Mouse (Mus musculus): Measurements from ENCODE around the gene Rtn4rl2.
"Not testable (repeated sequence)": the region's sequence is repeated elsewhere in the genome, so short reads cannot be mapped to it uniquely, and the experiment has no call there.

Gene Rtn4rl2

DNA sequence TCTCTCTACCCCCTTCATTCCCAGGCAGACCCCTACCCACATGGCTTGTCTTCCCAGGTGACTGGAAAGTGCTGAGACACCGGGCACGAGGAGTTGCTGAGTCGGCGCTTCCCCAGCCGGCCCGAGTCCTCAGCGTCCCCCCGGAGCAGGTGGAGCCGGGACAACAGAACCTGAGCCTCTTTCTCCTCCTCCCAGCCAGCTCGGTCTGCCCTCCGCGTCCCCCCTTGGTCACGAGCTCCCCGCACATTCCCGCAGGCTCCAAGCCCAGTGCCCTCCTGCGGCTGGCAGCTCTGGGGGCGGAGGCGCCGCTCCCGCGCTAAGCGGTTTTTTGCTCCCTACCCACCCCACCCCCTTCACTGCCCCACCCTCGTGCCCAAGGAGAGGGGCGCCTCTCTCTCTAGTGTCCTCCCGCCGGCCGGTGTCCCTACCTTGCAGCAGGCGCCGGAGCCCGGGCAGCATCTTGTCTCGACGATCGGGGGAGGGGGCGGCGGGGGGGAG lies at the start of gene Rtn4rl2:
Gene Rtn4rl2 (minus strand): TSS at position 477 of the 498 bp plus-strand sequence.
- DNase-seq (ENCODE audit: low spot score) = no peak

DNA sequence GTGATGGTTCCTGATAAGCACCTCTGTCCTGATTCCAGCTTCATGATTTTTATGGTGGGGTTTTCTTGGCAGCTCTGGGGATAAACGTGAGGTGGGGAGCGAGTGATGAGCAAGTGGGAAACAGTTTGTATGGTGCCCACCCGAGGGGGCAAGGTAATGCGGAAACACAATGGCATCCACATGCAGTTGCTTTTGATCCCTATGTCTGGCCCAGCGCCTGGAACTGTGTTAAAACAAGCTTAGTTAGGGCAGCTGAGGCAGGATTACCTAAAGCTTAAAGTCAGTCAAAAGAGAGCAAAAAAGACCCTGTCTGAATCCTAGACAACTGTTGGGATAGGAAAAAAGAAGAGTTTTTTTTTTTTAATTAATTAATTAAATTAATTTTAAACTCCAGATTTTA lies 48.6 kb upstream of the Rtn4rl2 start:
- no peak for DNase-seq (ENCODE audit: low spot score)

DNA sequence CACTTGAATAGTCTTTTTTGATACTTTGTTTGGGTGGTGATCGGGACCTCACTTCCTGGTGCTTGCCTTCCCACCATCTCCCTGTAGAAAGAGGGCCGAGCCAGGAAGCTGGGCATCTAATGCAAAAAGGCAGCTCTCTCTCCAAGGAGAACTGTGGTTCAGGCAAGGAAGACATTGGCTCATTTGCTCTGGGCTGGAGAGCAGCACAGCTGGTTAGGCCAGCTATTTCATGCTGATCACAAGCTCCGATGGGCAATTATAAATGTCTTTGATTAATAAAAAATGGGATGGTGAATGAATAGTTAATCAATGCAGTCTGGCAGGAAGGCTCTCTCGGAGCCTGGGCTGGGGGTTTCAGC lies 48.1 kb upstream of the Rtn4rl2 start:
- no peak for DNase-seq (ENCODE audit: low spot score)

DNA sequence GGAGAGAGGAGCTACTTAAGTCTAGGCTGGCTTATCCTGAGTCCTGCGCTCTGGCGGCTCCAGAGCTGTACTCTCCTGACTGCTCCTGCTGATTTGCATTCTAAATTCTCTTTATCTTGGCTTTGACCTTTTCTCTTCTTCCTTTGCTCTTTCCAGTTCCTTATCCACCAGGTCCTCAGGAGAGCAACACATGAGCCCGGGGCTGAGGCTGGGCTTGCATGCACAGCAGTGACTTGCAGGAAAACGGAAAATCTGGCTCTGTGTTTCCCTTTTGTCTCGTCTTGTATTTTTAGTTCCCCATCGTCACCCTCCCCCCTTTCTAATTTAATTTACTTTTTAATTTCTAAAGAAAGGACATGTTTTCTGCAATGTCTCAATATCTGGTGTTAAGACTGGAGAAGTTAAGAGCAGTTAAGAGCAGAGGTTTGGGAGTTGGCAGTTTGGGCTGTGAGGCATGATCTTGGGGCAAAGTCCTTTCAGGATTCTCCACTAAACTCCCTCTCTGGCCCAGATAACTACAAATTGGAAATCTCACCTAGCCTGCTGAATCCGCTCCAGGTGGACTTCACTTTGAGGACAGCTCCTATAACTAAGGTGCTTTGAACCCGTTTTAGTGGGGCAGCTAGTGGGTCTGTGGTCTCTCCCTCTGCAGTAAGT lies 47.6 kb upstream of the Rtn4rl2 start:
- DNase-seq (ENCODE audit: low spot score) = no peak

DNA sequence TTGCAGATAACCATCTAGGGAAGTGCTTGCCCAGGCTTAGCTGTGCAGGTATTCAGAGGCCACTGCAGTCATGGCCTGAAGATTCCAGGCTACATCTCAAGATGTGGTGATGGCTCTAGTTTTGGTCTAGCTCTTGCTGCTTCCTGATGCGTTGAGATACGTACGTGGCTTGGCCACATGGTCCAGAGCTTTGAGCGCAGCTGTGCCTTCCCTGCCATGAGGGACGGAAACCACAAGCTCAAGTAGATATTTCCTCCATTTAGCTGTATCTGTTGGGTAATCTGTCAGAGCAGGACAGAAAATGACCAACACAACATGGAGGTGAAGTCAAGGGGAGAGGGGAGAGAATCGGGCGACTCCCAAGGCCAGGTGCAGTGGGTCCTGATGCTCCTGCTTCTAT lies 43.7 kb upstream of the Rtn4rl2 start:
- no peak for DNase-seq (ENCODE audit: low spot score)

DNA sequence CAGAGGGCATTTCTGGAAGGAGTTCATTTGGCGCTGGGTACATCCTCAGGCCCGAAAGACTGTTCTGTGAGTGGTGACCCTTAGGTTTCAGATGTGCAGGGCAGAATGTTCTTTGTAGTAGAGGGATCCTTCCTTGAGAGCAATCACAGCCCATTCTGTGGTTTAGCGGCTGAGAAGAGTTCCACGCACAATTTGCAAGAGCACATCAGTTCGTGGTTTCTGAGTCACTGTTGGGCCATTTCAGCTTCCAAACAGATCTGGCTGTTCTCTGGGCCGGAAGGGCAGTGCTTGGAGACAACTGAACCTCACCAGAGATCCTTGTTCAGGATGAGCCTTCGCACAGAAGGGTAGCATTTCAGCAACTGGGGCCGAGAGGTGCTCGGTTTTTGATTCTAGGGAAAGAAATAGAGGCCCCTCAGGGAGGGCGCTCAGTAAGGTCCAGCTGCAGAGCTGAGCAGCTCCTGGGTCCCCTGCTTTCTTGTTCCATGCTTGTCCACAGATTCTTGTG lies 33.1 kb upstream of the Rtn4rl2 start:
- no peak for DNase-seq (ENCODE audit: low spot score)

DNA sequence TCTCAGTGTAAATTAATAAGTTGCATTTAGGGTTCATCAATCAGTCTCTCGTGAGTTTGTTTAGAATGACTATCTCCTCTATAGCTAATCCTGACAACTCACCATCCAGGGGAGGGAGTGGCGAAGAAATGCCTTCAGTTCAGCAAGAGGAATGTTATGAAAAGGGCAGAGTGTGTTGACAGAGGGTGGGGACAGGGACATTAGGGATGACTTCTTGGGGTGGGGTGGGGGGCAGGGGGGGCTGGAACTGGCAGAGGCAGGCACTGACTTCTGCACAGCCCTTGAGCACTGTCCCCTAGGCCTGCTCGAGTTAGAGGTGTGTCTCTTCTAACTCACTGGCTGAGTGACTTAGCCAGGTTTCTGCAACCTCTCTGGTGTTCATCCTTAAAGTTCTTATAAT lies 31.7 kb upstream of the Rtn4rl2 start:
- no peak for DNase-seq (ENCODE audit: low spot score)

DNA sequence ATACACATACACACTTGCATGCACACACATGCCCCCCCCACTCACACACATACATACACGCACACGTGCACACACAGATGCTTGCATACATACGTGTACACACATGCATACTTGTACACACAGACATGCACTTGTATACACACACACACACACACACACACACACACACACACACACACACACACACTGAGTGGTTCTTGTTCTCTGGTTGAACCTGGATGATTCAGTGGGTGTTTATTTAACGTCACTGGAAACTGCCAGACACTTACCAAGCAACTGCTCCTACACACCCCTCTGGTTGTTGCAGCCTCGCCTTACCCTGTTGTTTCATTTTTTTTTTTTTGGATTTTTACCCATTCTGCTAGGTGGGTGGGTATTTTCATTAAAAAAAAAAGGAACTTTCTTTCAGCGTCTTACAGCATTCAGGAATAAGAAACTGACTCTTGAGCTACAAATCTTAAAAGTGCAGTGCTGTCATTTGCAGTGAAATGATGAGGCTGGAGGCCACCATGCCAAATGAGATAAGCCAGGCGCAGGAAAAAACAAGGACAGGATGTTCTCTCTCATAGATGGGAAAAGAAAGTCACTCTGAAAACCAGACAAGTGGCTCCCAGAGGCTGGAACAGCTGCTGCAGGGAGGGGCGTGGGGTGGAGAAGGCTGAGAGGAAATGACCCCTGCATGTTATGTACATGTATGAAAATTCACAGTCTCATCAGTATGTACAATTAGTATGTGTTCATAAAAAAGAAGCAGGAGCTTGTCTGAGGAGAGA lies 30.2 kb upstream of the Rtn4rl2 start:
- no peak for DNase-seq (ENCODE audit: low spot score)

DNA sequence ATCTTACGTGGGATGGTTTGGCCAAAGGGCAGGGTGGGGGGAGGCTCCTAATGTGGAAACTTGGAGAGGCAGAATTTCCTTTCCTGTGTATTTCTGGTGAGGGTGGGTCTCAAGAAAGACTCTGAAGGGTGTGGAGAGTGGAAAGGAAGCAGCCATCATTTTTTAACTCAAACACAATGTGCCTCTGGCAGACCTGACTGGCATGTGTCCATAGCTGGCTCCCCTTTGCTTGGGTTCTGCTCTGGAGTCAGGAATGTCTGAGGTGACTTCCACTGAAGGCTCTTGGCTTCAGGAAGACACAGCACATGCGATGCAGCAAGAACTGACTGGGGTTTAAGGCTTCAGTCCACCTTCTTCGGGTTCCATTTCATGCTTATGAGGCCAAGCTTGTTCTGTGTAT lies 28.8 kb upstream of the Rtn4rl2 start:
- no peak for DNase-seq (ENCODE audit: low spot score)

DNA sequence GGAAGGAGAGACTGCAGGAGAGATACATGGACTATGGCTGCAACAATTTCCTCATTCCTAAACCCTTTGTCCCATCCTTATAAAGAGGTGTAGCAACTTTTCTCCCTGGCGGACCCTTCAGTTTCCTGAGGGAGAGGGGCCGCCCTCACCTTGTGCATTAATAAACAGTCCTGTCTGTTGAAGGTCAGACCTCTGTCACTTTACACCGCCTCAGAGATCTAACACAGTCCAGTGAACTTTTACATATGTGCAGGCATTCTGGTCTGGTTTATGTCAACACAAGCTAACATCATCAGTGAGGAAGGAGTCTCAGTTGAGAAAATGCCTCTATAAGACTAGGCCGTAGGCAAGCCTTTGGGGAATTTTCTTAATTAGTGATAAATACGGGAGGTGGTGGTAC lies 27.4 kb upstream of the Rtn4rl2 start:
- DNase-seq (ENCODE audit: low spot score) = no peak

DNA sequence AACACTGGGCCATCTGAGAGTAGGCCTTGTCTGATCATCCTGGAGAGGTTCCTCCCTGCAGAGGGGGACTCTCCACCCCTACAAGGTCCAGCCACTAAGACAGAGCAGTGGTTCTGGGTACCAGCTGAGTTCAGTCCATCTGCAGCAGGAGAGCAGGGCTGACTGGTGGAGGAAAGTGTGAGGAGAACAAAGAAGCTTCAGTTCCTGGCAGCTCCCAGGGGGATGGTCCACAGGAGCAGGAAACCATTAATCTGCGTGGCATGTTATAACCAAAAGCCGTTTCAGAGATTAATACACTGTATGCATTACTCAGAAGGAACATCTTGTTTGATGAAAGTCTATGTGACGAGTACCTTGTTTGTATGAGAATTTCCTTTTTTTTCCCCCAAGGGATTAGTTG lies 26.2 kb upstream of the Rtn4rl2 start:
- no peak for DNase-seq (ENCODE audit: low spot score)

DNA sequence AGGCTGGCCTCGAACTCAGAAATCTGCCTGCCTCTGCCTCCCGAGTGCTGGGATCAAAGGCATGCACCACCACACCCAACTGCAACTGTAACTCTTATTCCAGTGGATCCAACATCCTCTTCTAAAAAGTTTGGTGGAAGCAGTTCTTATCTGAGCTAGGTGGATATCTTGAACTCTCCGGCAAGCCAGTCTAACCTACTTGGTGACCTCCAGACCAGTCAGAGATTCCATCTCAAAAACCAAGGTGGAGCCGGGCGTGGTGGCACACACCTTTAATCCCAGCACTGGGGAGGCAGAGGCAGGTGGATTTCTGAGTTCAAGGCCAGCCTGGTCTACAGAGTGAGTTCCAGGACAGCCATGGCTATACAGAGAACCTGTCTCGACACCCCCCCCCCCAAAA lies 10.2 kb upstream of the Rtn4rl2 start:
- not testable (repeated sequence) for DNase-seq (ENCODE audit: low spot score)

DNA sequence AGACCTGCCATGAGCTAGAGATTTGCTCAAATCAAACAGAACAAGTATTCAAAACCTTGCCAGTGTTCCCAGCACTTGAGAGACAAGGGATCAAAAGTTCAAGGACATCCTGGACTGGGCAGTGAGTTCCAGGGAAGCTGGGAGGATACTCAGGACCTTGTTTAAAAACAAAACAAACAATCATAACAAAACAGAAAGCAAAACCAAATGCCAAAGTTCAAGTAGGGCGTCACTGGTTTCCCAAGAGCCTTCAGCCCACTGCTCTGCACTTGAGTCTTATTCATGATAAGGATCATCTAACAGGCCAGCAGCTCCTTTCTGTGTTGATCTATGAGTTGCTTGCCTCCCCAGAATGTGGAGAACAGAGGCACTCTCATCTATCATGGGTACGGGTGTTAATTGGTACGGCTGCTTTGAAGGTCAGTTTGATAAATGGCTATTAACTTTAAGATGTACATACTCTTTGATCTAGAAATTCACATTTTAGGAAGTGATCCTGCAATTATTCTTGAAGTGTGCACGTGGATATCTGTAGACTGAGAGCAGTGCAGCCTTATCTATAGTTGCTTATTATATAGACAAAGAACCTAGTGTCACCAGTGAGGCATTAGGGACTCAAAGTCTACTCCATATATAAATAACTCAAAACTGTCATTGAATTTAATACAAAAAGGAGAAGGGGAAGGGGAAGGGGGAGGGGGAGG lies 9.1 kb upstream of the Rtn4rl2 start:
- DNase-seq (ENCODE audit: low spot score) = no peak

DNA sequence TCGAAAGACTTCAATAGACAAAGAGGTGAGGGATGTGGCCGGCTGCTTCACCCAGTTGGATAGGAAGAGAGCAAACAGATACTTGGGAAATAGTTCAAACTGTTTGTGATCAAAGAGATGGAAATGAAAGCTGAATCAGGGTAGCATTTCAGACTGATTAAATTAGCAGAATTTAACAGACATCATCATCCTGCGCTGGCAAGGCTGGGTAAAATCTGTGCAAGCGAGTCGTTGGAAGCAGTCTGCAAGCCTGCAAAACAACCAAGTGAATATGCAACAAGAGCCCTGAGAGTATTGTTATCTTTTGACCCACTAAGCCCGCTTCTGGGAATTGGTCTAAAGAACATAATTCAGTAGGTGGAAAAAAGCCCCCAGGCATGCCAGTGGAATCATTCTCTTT lies 6.8 kb upstream of the Rtn4rl2 start:
- DNase-seq (ENCODE audit: low spot score) = no peak

DNA sequence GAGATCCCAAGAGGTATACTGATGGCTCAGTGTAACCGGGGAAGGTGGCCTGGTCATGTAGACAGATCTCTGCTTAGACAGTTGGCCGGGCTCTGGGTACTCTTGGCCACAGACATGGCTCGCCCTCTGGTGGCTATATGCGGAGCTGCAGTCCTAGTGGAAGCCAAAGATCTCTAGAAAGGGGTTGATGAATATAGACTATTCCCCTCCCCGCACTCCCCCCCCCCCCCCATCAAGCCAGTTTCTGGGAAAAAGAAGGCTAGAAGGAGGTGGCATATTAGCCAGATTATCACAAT lies 3.5 kb upstream of the Rtn4rl2 start:
- DNase-seq (ENCODE audit: low spot score) = peak; percentile 58

DNA sequence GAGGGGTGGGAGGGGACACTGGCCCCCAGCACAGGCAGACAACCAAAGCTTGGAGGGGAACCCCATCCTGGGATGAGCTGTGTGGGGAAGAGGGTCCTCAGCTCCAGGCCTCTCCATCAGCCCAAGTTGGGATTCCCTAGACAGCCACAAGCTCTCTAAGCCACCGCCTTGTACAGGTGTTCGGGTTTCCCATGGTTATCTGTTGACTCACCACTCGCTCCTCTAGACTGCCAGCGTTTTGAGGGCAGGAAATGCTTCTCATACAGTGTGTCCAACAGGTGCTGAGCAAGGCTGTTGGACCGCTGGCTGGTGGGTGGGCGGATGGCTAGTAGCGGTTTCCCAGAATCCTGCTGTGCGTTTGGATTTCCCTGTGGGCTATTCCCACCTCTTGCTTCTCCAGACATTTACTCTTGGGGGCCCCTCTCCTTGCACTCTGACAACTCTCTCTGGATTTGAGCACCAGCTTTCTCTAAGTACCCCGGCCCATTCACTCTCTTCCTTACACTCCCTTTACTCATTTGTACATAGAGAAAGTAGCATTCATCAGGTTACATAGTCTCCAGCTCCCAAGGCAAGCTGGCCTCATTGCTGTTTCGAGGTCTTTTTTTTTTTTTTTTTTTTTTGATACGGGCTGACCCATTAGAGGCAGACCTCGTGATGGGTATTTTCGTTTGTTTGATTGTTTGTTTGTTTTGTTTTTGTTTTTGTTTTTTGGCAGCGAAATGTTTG lies 3.0 kb upstream of the Rtn4rl2 start:
- DNase-seq (ENCODE audit: low spot score) = no peak

DNA sequence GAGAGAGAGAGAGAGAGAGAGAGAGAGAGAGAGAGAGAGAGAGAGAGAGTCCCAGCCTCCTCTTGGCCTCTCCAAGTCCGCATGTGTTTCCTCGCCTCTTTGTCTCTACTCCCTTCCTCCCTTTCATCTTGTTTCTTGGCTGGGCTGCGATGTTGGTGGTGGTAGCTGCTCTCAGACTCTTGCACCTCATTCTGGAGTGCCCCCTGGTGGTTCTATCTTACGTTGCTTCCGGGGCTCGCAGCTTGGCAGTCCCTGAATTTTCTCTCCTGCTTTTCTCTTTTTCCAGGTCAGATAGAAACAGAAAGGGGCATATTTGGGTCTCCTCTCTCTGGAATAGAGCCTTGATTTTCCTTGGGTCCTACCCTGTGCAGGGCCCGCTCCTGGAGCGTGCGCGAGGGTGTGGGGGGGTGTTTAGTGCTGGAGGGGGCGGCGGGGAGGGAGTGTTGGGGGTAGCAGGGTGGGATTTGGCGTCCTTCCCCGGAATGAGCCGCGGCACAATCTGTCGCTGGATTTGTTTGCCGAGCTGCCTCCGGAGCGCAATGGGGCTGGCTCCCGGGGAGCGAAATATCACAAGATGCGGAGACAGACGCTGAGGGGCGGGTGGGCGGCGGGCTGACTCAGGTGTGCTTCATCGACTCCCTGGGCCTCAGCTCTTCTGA lies 2.3 kb upstream of the Rtn4rl2 start:
- peak; percentile 61 for DNase-seq (ENCODE audit: low spot score)

DNA sequence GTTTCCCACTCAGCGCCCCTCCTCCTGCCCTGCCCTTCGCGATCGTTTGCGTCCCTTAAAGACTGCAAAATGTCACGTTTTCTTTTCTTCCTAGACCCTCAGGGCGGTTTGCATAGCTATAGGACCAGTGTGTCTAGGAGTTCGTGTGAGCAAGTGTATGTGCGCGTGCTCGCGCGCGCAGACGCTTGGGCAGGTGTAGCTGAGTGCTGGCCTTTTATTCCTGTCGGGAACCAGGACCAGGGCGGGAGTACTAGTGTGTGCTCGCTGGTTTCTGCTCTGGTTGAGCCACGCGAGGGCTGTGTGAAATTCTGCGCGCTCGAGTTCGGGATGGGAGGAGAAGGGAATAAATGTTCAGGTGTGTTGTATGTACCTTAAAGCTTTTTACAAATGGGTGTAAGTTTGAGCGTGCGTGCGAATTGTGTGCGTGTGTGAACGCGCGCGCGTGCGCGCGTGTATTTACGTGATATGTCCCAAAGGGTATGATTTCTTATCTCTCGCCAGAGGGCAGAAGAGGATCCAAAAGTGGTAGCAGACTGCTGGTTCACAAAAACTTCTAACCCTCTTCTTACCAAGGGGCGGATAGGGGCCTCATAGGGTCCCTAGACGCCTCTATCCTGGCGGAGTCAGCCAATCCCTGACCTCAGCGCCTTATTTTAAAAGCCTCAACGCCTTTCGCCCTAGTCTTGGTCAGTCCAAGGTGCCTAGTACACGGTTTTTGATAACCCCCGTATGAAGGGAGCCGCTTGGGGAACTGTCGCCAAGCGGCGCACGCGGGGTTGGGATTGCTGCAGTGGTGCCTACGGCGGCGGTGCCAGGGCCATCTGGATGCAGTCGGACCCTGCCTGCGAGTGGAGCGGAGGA lies 1.1 kb upstream of the Rtn4rl2 start:
- DNase-seq (ENCODE audit: low spot score) = peak; percentile 51

DNA sequence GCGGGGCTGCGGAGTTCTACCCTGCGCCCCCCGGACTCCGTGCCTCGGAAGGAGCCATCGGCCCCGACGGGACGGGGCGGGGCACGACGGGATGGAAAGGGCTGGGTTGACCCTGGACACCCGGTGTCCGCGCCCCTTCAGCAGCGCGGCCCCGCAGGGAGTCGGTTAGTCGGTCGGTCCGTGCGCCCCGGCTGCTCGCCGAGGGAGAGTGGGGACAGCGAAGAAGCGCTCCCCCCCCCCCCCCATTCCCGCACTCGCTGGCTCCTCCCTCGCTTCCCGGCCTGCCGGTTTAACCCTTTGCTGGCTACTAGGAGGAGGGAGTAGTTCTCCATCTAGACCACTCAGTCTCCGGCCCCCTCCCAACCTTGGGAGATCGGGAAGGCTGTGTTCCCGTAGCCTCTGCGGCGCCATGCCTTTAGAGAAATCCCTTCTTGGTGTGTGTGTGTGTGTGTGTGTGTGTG lies 341 bp upstream of the Rtn4rl2 start:
- no peak for DNase-seq (ENCODE audit: low spot score)

DNA sequence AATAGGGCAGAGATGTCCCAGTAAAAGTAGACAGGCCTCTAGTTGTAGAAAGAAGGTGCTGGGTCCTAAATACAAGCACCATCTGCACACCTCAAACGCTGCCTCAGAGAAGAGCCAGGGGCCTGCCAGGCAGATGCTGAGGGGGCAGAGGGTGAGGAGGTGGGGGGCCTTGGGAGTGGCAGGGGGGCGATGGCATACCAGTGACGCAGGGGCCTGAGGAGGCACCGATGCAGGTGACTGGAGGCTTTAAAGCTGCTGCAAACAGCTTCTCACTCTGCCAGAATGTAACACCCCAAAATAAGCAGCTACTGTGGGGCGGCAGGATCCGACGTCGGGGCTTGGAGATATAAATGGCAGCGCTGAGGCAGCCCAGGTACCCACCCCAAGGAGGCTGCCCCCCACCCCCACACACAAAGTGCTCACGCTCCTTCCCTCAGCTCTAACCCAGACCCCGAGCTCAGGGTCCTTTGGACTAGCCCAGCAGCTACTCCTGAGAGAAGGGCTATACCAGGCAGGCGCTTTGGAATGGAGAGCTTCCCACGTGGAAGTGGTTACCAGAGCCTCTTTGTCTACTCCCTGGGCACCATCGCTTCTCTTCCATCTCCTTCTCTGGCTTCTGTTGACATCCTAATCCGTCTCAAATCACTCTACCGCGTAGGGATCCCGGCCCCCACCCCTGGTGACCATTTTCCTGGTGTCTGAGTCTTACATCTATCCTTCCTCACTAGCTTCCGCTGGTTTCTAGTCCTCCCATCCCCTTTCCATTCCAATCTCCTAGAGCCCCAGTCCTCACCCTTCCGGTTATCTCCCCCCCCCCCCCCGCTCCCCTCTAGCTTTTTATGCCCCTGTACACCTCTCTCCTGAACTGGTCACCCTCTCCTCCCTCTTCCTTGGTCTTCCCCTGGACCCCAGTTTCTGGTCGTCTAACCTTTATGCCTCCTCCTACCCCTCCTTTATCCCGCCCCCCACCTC lies 1.1 kb downstream of the Rtn4rl2 start:
- DNase-seq (ENCODE audit: low spot score) = no peak

All from T-cell, adult 2 months (primary cell).